In genomic region chr13:104499116-104500040, GRCm38 (mm10) we compare ENCODE assay signal across 10 mouse cellular contexts.
A peak's percentile ranks its signal among the peaks of the same experiment; 100 is the strongest.
DNase-seq lines count a peak whose midpoint lies in the region; ATAC-seq and TF ChIP-seq lines count a peak whose summit lies in the region.
"Had no signal": no experiment of that assay in that cellular context is flagged by ENCODE, and none has a peak within 500 bp of the region (broad histone marks: within the 10 kb centered on the region; RNA-seq: fewer than 3 reads in every experiment).

No protein-coding gene starts in this region.

- H3K36me3 ChIP-seq in hindbrain, embryonic 13.5 days, result no peaks in the 10 kb centered on the region
- no peaks in the 10 kb centered on the region for H3K36me3 ChIP-seq in hindbrain, embryonic 11.5 days (ENCODE audit: control insufficient read depth, insufficient read depth, low read length)
- H3K36me3 ChIP-seq in C2C12 (ENCODE audit: control insufficient read depth, insufficient read depth), result peaks cover 13% of the 10 kb centered on the region
- H3K36me3 ChIP-seq in embryonic facial prominence, embryonic 14.5 days (ENCODE audit: control insufficient read depth, insufficient read depth, low read length), result no peaks in the 10 kb centered on the region
- H3K36me3 ChIP-seq: G1E had no signal

- no peak for TF ChIP-seq CTCF in C2C12 (IDR thresholded peaks at IDR 0.05; ENCODE audit: control insufficient read depth, insufficient read depth, insufficient read length)

- H3K27me3 ChIP-seq in hindbrain, embryonic 13.5 days, result no peaks in the 10 kb centered on the region
- H3K27me3 ChIP-seq in hindbrain, embryonic 11.5 days (ENCODE audit: control insufficient read depth, insufficient read depth, low read length), result no peaks in the 10 kb centered on the region
- H3K27me3 ChIP-seq in C2C12 (ENCODE audit: control insufficient read depth, insufficient read depth, insufficient read length), result no peaks in the 10 kb centered on the region
- no peaks in the 10 kb centered on the region for H3K27me3 ChIP-seq in embryonic facial prominence, embryonic 14.5 days (replicated peaks; ENCODE audit: control insufficient read depth, insufficient read depth, low read length)

- no peaks in the 10 kb centered on the region for H3K9me3 ChIP-seq in hindbrain, embryonic 13.5 days
- H3K9me3 ChIP-seq in hindbrain, embryonic 11.5 days (ENCODE audit: control insufficient read depth, low read length), result no peaks in the 10 kb centered on the region
- H3K9me3 ChIP-seq in embryonic facial prominence, embryonic 14.5 days (ENCODE audit: control insufficient read depth, low read length), result no peaks in the 10 kb centered on the region; the same call in 1 of the 2 replicates
- H3K9me3 ChIP-seq: G1E had no signal

- no peak for DNase-seq in hindbrain, embryonic 11.5 days (ENCODE audit: low spot score)
- DNase-seq in embryonic facial prominence, embryonic 14.5 days (ENCODE audit: low spot score), result no peak
- peak; percentile 44 for DNase-seq in kidney, postnatal 14 days
- DNase-seq in adrenal gland, adult (ENCODE audit: inconsistent age in 2 of 2, low spot score in 1 of 2), result no peak
- DNase-seq in spleen, postnatal 10 days (ENCODE audit: low spot score in 2 of 2), result no peak
- DNase-seq: cerebellum, adult 11 months; thymus, postnatal 25 days had no signal

- H3K4me3 ChIP-seq in hindbrain, embryonic 13.5 days, result no peak overlapping the region
- no peak overlapping the region for H3K4me3 ChIP-seq in hindbrain, embryonic 11.5 days (ENCODE audit: low read depth, low read length)
- H3K4me3 ChIP-seq in C2C12 (ENCODE audit: insufficient read depth, poor library complexity, severe bottlenecking), result no peak overlapping the region
- no peak overlapping the region for H3K4me3 ChIP-seq in embryonic facial prominence, embryonic 14.5 days (ENCODE audit: low read depth, low read length)

- ATAC-seq in hindbrain, embryonic 13.5 days (ENCODE audit: low FRiP score), result peak; percentile 46; the same call in 1 of the 2 replicates
- ATAC-seq in hindbrain, embryonic 11.5 days (ENCODE audit: low FRiP score), result no peak
- ATAC-seq in embryonic facial prominence, embryonic 14.5 days (ENCODE audit: low read depth), result peak; percentile 33; the same call in 1 of the 2 replicates

- no peaks in the 10 kb centered on the region for H3K4me1 ChIP-seq in hindbrain, embryonic 13.5 days (replicated peaks)
- H3K4me1 ChIP-seq in hindbrain, embryonic 11.5 days (replicated peaks; ENCODE audit: control insufficient read depth, insufficient read depth, low read length), result no peaks in the 10 kb centered on the region
- H3K4me1 ChIP-seq in embryonic facial prominence, embryonic 14.5 days (ENCODE audit: control insufficient read depth, insufficient read depth, low read length), result no peaks in the 10 kb centered on the region

- H3K4me2 ChIP-seq in hindbrain, embryonic 13.5 days, result no peak overlapping the region
- no peak overlapping the region for H3K4me2 ChIP-seq in hindbrain, embryonic 11.5 days (replicated peaks; ENCODE audit: low read depth, low read length)
- no peak overlapping the region for H3K4me2 ChIP-seq in embryonic facial prominence, embryonic 14.5 days (ENCODE audit: low read depth, low read length)

- no peaks in the 10 kb centered on the region for H3K79me2 ChIP-seq in C2C12 (ENCODE audit: control insufficient read depth, insufficient read depth)

- no peak overlapping the region for H3ac ChIP-seq in C2C12 (ENCODE audit: control insufficient read depth, insufficient read length, low read depth)

- no peak overlapping the region for H3K27ac ChIP-seq in hindbrain, embryonic 13.5 days
- no peak overlapping the region for H3K27ac ChIP-seq in hindbrain, embryonic 11.5 days (ENCODE audit: low read depth, low read length)
- no peak overlapping the region for H3K27ac ChIP-seq in embryonic facial prominence, embryonic 14.5 days (replicated peaks; ENCODE audit: low read depth, low read length)

- H3K79me3 ChIP-seq in C2C12 (ENCODE audit: low read depth), result no peaks in the 10 kb centered on the region

- WGBS in hindbrain, embryonic 13.5 days, result 81% methylated on average over 9 of the region's 9 CpGs
- WGBS in hindbrain, embryonic 11.5 days, result 70% methylated on average over 9 of the region's 9 CpGs
- 62% methylated on average over 9 of the region's 9 CpGs for WGBS in embryonic facial prominence, embryonic 14.5 days

- H3K9ac ChIP-seq in hindbrain, embryonic 13.5 days, result no peak overlapping the region
- H3K9ac ChIP-seq in hindbrain, embryonic 11.5 days (ENCODE audit: low read depth, low read length), result no peak overlapping the region
- H3K9ac ChIP-seq in embryonic facial prominence, embryonic 14.5 days (ENCODE audit: low read depth, low read length), result no peak overlapping the region

TF ChIP-seq in C2C12, 6 proteins besides CTCF, POLR2A, EP300 and RAD21:
- TF ChIP-seq MYOD1 (IDR thresholded peaks at IDR 0.05; ENCODE audit: control insufficient read depth, insufficient read length, low read depth) (peak; percentile 94), MAX (IDR thresholded peaks at IDR 0.05) (no peak), USF1 (IDR thresholded peaks at IDR 0.05; ENCODE audit: low read depth) (no peak), CEBPB (IDR thresholded peaks at IDR 0.05; ENCODE audit: low read depth) (peak; percentile 14), MYOG (IDR thresholded peaks at IDR 0.05; ENCODE audit: control insufficient read depth, extremely low read depth, insufficient read length) (no peak), FOSL1 (IDR thresholded peaks at IDR 0.05; ENCODE audit: insufficient read depth, low read length, poor library complexity, severe bottlenecking) (no peak)
